Mouse (Mus musculus): ENCODE data around the gene Slc39a9.

GRCm38 (mm10) chr12:80662322-80662721 is 18.6 kb downstream of the Slc39a9 start:
- TF ChIP-seq CTCF (IDR thresholded peaks at IDR 0.05; ENCODE audit: low read depth, low read length) (no peak), POLR2A (IDR thresholded peaks at IDR 0.05; ENCODE audit: borderline replicate concordance, low read depth, low read length) (no peak)
